Mouse (Mus musculus) retina, postnatal 7 days (tissue): ENCODE measurements around the gene Wdr93.
"Not testable (repeated sequence)": the region's sequence is repeated elsewhere in the genome, so short reads cannot be mapped to it uniquely, and the experiment has no call there.

ENCODE experiments used
- DNase-seq: peaks from one replicate; pipeline ENCODE4 v3.0.0-alpha.2; 2012; ENCODE audit warnings: low read depth, low spot score

Gene Wdr93

GRCm38 (mm10) chr7:79749511-79749910 lies 6.5 kb downstream of the Wdr93 start:
- no peak for DNase-seq

GRCm38 (mm10) chr7:79756334-79756733 lies 13.4 kb downstream of the Wdr93 start:
- DNase-seq, result no peak

- no peak for DNase-seq
Observed at GRCm38 (mm10) chr7:79758176-79758575, 15.2 kb downstream of the Wdr93 start.

- no peak for DNase-seq
Observed at GRCm38 (mm10) chr7:79759766-79760165, 16.8 kb downstream of the Wdr93 start.

GRCm38 (mm10) chr7:79761124-79761876 lies 18.3 kb downstream of the Wdr93 start:
- no peak for DNase-seq

GRCm38 (mm10) chr7:79762106-79762505 lies 19.1 kb downstream of the Wdr93 start:
- DNase-seq, result no peak

GRCm38 (mm10) chr7:79765991-79766390 lies 23.0 kb downstream of the Wdr93 start:
- no peak for DNase-seq

GRCm38 (mm10) chr7:79769664-79770063 lies 26.7 kb downstream of the Wdr93 start:
- no peak for DNase-seq

GRCm38 (mm10) chr7:79771561-79772512 lies 28.9 kb downstream of the Wdr93 start:
- no peak for DNase-seq

- DNase-seq, result peak; percentile 66
Observed at GRCm38 (mm10) chr7:79780647-79781626, 38.0 kb downstream of the Wdr93 start.

GRCm38 (mm10) chr7:79781826-79782515 lies 39.0 kb downstream of the Wdr93 start:
- no peak for DNase-seq

GRCm38 (mm10) chr7:79782516-79782855 lies 39.5 kb downstream of the Wdr93 start:
- no peak for DNase-seq

- peak; percentile 61 for DNase-seq
Observed at GRCm38 (mm10) chr7:79786295-79786694, 43.3 kb downstream of the Wdr93 start.

- not testable (repeated sequence) for DNase-seq
Observed at GRCm38 (mm10) chr7:79789812-79790211, 46.8 kb downstream of the Wdr93 start.

- DNase-seq, result peak; percentile 29
Observed at GRCm38 (mm10) chr7:79792635-79793421, 49.9 kb downstream of the Wdr93 start.

- DNase-seq, result no peak
Observed at GRCm38 (mm10) chr7:79793688-79794087, 50.7 kb downstream of the Wdr93 start, which contains the start of gene Mesp1. Mesp1 (minus strand) TSS chr7:79793788.

GRCm38 (mm10) chr7:79798606-79799005 lies 55.6 kb downstream of the Wdr93 start:
- DNase-seq, result peak; percentile 73

- peak; percentile 66 for DNase-seq
Observed at GRCm38 (mm10) chr7:79799048-79799447, 56.1 kb downstream of the Wdr93 start.

GRCm38 (mm10) chr7:79799506-79799905 lies 56.5 kb downstream of the Wdr93 start:
- no peak for DNase-seq

GRCm38 (mm10) chr7:79800336-79800735 lies 57.4 kb downstream of the Wdr93 start:
- no peak for DNase-seq
